Mouse (Mus musculus) megakaryocyte, embryonic 14.5 days (primary cell): ENCODE data around the gene Ntn1.

Experiments
- FLI1 ChIP-seq: IDR thresholded peaks from 2 replicates; pipeline ENCODE4 v1.6.1; 2012; ENCODE audit warnings: low read length, inconsistent platforms, mixed read lengths
- GATA1 ChIP-seq: IDR thresholded peaks from 3 replicates; pipeline ENCODE4 v1.6.1; 2012; ENCODE audit warnings: mixed read lengths, low read length, inconsistent platforms, borderline replicate concordance

GRCm38 (mm10) chr11:68202561-68202960 is 198.1 kb downstream of the Ntn1 start:
- TF ChIP-seq FLI1 (no peak), GATA1 (no peak)
